Mouse (Mus musculus) frontal cortex, postnatal 14 days (tissue): ENCODE measurements around the gene Figla.
"Not testable (repeated sequence)": the region's sequence is repeated elsewhere in the genome, so short reads cannot be mapped to it uniquely, and the experiment has no call there.

Experiments
- DNase-seq, 2 experiments: peaks; one replicate each; pipeline ENCODE4 v3.0.0; 2022; ENCODE audit warnings: low spot score in 2 of 2

The Figla gene

GRCm38 (mm10) chr6:86015871-86016270 lies at the start of gene Figla:
Gene Figla, plus strand, starts transcription at chr6:86016171.
- no peak for DNase-seq

- DNase-seq = no peak
Measured at GRCm38 (mm10) chr6:85966686-85967085, 49.3 kb upstream of the Figla start.

GRCm38 (mm10) chr6:85969889-85970288 lies 46.1 kb upstream of the Figla start:
- DNase-seq = no peak

GRCm38 (mm10) chr6:85972699-85973098 lies 43.3 kb upstream of the Figla start:
- DNase-seq = no peak

- DNase-seq = no peak
Measured at GRCm38 (mm10) chr6:85973336-85973735, 42.6 kb upstream of the Figla start.

- DNase-seq = no peak
Measured at GRCm38 (mm10) chr6:85974941-85975617, 40.9 kb upstream of the Figla start.

- DNase-seq = no peak
Measured at GRCm38 (mm10) chr6:85975761-85976160, 40.2 kb upstream of the Figla start.

- DNase-seq = no peak
Measured at GRCm38 (mm10) chr6:85976242-85976641, 39.7 kb upstream of the Figla start.

- not testable (repeated sequence) for DNase-seq
Measured at GRCm38 (mm10) chr6:85978736-85979135, 37.2 kb upstream of the Figla start.

GRCm38 (mm10) chr6:85984351-85984750 lies 31.6 kb upstream of the Figla start:
- DNase-seq = no peak

GRCm38 (mm10) chr6:85989570-85989969 lies 26.4 kb upstream of the Figla start:
- DNase-seq = not testable (repeated sequence)

- DNase-seq = not testable (repeated sequence)
Measured at GRCm38 (mm10) chr6:85990774-85991173, 25.2 kb upstream of the Figla start.

GRCm38 (mm10) chr6:86003405-86003925 lies 12.5 kb upstream of the Figla start:
- DNase-seq = no peak

GRCm38 (mm10) chr6:86004271-86005148 lies 11.5 kb upstream of the Figla start:
- DNase-seq = peak; percentile 33 to 69

GRCm38 (mm10) chr6:86009980-86010379 lies 6.0 kb upstream of the Figla start:
- DNase-seq = peak; percentile 15 to 56

- not testable (repeated sequence) for DNase-seq
Measured at GRCm38 (mm10) chr6:86014812-86015211, 1.2 kb upstream of the Figla start.

- DNase-seq = no peak
Measured at GRCm38 (mm10) chr6:86016793-86017350, 901 bp downstream of the Figla start.

- DNase-seq = no peak
Measured at GRCm38 (mm10) chr6:86019415-86020237, 3.7 kb downstream of the Figla start.

GRCm38 (mm10) chr6:86020948-86021347 lies 5.0 kb downstream of the Figla start:
- DNase-seq = no peak

- no peak for DNase-seq
Measured at GRCm38 (mm10) chr6:86026632-86027292, 10.8 kb downstream of the Figla start.

- no peak for DNase-seq
Measured at GRCm38 (mm10) chr6:86028150-86028549, 12.2 kb downstream of the Figla start.
